Mouse (Mus musculus): ENCODE data around the gene Olfm1.

Gene Olfm1

GRCm38 (mm10) chr2:28192821-28193689 lies at the start of gene Olfm1:
Gene Olfm1, plus strand, starts transcription at chr2:28192992.
- DNase-seq = peak; percentile 81

GRCm38 (mm10) chr2:28143417-28144045 lies 49.3 kb upstream of the Olfm1 start:
- no peak for DNase-seq

- no peak for DNase-seq
Observed at GRCm38 (mm10) chr2:28145702-28146101, 47.1 kb upstream of the Olfm1 start.

DNA sequence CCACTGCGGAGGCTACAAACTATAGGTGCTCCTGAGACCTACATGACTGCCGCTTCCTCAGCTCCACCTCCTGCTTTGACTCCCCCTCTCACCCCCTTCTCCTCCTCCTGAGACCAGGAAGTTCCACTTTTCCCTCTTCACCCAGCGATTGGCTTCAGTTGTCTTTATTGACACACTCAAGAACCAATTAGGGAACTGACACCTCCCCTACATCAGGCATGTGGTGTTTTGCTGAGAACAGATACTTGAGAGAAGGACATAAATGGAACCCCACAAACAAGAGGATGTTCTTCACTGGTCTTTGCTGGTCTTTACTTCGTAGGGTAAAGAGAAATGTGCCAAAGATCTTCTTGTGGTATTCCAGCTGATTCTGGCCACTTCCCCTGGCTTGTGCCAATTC lies 46.6 kb upstream of the Olfm1 start:
- DNase-seq = no peak

DNA sequence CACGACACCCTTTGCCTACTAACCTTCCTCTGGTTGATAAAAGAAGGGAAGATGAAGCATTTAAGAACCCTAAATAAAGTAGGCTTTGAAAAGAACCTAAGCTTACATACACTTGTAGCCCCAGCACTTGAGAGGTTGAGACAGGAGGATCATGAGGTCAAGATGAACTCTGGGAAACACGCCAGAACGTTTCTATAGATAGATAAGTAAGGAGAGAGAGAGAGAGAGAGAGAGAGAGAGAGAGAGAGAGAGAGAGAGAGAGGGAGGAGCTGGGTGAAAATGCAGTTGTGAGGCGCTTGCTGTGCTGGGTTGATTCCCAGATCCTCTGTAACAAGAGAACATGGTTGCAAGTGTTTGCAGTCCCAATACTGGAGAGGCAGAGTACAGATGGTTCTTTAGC lies 46.1 kb upstream of the Olfm1 start:
- no peak for DNase-seq

GRCm38 (mm10) chr2:28147248-28147794 lies 45.5 kb upstream of the Olfm1 start:
- no peak for DNase-seq

DNA sequence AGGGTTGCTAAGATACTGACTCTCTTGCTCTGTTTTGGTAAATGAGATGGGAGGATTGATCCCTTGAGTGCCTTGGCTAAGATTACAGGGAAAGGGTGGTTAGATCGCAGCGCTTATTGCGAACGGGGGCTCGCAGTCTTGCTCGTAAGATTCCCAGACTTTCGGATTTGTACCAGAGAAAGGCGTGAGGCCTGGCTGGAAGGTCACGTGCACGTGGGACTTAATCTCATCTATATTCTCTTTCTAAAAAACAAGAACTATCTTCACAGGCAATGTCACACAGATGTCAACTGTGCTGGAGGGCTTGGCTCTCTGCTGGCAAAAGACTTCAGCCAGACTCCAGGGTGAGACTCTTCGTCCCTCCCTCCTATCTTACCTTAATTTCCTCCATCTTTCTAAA lies 43.1 kb upstream of the Olfm1 start:
- DNase-seq = no peak

GRCm38 (mm10) chr2:28160568-28160967 lies 32.2 kb upstream of the Olfm1 start:
- DNase-seq = no peak

- peak; percentile 24 for DNase-seq
Observed at GRCm38 (mm10) chr2:28165570-28165969, 27.2 kb upstream of the Olfm1 start.

DNA sequence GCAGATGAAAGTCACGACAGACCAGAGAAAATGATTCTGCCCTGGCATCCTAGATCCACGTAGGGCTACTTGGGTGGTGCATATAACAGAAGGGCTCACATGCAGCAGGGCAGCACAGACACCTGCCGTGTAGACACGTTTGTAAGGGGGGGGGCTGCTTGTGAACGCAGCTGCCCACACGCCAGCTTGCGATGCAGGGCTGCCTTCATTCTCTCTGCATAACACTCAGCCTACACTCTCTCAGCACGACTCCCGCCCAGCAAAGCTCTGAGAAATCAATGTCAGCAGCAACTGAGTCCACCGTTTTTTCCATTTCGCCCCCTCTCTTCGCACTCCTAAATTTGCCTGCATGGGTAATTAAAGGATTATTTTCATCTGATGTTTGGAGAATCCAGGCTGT lies 23.5 kb upstream of the Olfm1 start:
- no peak for DNase-seq

DNA sequence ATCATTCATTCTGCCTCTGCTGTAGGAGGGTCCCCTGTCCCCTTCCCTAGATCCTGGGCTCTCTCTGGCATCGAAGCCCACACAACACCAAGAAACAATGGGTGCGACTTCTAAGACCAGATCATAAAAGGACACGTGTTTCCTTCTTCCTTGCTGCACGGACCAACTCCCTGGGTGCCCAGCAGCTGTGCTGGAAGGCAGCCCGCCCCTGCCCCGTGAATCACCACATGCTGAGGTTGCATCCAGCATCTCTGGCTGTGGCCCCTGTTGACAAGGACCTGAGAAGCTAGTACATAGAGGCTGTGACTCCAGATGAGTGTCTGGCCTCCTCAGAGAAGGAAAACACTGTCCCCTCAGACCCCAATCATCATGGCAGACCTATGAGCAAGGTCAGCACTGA lies 20.8 kb upstream of the Olfm1 start:
- DNase-seq = no peak

DNA sequence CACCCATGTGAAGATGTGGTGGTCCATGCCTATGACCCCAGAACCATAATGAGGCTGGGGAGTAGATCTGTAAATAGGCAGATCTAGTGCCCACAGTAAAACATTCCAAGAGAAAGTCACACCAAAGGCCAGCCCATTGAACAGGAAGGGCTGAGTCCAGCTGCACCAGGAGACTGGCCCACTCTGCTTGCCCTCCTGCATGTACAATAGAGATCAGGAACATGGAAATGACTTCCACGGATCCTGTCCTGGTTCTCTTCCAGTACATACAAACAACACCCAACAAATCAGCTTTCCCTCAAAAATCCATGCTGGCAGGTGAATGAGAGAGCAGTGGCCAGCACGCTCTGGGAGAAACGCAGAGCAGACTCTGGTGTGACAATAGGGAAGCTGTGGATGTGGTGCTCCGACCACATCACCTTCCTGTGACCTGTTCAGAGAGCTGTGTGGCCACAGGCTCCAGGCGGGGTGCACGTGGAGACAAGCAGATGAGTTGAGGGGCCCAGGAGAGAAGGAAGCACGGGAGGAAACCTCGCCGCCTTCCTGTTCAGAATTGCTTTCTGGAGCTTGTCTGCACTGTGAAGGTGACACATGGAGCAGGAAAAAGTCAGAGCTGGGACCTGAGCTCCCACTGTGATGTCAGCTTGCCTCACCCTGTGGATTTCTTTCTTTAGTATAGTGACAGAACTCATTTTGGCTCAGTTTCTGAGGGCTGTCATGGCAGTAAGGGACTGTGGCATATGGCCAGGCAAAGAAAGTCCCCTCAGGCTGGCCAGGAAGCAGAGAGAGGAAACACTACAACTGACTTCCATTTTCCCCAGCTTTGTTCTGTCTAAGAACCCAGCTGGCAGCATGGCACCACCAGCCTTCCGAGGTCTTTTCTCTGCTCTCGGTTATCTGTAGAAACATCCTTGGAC lies 19.3 kb upstream of the Olfm1 start:
- DNase-seq = peak; percentile 13

DNA sequence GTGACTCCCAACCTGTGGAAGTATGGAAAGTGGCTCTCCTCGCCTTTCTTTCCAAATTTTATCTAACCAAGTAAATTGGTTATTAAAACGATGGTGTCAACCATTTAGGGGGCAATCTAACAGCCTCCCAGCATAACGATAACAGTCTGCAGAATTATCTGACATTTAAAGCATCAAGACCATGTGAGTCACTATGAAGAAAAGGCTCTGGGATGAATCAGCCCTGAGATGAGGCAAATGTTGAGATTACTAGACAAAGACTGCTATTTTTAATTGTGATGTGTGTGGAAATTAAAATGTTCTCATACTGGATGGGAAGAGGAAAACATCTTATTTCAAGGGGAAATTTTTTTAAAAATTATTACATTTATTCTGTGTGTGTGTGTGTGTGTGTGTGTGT lies 18.4 kb upstream of the Olfm1 start:
- DNase-seq = no peak

DNA sequence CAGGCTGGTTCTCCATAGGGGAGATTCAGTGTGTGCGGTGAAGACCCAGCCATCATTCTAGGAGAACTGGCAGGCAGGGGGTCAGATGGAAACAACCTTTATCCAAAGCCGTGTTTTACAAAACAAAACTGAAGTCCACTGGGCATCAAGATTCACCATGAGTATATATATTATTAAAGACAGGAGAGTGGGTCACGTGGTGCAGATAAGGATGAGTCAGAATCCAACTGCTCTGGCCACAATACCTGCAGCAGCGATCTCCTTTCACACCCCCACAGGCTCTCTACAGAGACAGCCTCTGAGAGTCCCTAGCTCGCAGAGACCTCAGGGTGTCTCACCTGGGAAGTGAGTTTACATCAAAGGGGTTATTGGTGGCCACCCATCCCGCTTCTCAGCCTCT lies 14.2 kb upstream of the Olfm1 start:
- no peak for DNase-seq

DNA sequence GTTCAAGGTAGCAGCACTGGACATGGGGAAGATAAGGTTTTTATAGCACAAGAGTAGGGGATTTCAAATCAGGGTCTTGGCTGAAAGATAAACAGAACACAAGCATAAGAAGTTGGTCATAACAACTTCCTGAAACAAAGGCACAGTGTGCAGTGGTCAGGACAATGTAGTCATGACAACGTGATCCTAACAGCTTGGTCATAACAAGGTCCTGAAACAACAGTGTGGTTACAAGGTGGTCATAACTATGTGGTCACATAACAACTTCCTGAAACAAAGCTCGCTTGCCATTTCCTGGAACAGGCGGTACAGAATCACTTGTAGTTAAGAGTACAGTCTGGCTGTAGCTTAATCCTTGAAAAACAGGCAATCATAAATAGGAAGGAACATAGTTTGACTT lies 12.7 kb upstream of the Olfm1 start:
- DNase-seq = no peak

DNA sequence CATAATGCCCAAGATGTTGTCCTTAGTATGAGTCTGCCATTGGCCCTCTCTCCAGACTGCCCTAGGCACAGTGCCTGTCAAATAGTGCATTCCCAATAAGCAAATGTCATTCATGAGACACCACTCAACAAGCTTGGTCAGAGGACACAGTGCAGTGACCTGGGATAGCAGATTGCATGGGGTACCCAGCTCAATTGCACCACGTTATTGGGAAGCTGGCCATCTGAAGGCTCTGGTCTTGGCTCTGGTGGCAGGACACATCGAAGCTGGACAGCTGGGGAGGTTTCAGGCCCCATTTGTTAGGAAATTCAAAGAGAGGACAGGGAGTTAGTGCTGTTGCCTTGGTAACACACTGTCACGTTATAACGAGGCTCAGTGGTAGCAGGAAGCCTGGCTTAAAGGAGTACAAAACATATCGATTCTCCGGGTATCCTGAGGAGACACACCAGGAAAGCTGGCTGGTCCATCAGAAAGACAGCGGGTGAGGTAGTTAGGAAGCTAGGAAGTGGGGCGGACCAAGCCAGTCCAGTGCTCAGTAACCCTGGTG lies 4.3 kb upstream of the Olfm1 start:
- DNase-seq = no peak

DNA sequence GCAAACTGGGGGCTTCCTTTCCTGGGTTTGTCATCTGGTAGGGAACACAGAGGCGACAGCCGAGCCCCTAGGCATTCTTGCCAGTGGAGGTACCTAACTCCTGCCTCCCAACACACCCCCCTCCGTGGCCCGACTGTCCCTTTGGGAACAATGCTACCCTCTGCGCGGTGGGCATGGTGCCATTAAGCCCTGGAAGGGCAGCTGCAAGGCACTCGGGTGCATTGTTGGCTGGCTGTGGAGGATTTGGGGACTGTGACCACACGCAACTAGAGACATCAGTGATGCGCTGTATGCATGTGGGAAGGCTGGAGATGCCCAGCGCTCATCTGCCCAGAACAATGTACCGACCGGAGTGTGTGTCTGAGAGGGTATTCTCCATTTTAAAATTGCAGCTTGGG lies 897 bp downstream of the Olfm1 start:
- peak; percentile 25 for DNase-seq

- DNase-seq = peak; percentile 68
Observed at GRCm38 (mm10) chr2:28194962-28195617, 2.3 kb downstream of the Olfm1 start.

DNA sequence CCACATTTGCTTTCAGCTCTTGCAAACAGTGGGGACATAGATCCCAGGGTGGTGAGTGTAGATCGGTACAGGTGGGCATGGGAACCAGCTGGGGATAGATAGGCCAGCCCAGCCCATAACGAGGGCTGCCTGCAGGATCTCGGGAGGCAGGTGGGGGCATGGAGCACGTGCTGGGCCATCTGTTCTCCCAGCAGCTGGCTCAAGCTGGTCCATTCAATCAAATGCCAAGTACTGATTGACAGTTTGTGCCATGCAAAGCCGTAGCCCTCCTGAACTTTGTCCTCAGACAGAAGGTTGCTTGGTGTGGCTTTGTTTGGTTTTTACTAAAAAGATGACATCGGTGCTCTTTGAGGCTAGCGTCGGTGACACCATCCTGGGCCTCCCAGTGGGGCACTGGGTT lies 2.9 kb downstream of the Olfm1 start:
- no peak for DNase-seq

DNA sequence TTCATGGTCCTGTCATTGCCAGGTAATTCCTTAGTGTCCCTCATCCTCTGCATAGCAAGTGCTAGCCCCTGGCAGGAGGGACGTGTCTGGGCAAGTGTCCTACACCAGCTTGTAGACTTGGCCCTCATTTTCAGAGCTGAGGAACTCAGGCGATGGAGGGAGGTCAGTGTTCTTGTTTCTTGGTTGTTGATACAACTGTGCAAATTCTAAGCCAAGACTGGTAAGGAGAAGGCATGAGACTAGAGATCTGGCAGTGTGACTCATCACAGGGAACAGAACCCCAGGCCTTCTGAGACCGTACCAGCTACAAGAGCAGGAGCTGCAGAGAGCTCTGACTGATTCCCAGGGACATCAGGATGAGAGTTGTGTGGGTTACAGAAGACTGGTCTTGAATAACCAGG lies 8.6 kb downstream of the Olfm1 start:
- DNase-seq = no peak

DNA sequence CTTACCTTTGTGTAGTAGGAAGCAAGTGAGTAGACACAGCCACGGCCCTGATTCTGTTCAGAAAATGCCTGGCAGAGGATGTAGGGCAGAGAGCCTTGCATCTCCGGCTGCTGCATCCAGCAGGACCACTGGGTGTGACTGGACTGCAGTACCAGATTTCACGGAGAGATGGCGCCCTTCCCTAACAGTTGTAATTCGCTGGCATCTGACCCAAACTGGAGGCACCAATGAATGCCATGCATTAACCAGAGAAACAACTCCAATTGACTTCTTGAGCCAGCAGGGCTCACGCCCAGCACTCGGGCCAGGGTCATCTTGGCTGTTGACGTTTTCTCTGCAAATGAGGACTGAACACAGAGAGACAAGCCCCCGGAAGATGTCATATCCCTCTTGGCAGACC lies 11.4 kb downstream of the Olfm1 start:
- DNase-seq = peak; percentile 95

Measured in kidney, postnatal 10 days (tissue).